Mouse (Mus musculus) lung, embryonic 14.5 days (tissue): ENCODE measurements around the gene Ccin. TPM values are rescaled to one million over a fixed set of nuclear protein-coding genes. Genes with fewer than 3 reads are reported as not detected.

Source experiments
- ATAC-seq: fragments of 200-750 bp; cut with Nextera tagmentation; 2 replicates; pipeline ENCODE4 v1.8.0; 2017; ENCODE audit warnings: mild to moderate bottlenecking, moderate TSS enrichment, moderate library complexity; ENCODE audit not compliant: insufficient read depth
- DNase-seq: peaks from one replicate; pipeline ENCODE4 v3.0.0-alpha.2; 2015
- H3K27ac ChIP-seq: fragments of 300-500 bp; sonication (generic); 2 replicates; pipeline ENCODE4 v1.5.1; 2014; ENCODE audit warnings: low read depth, mild to moderate bottlenecking, moderate library complexity
- H3K27me3 ChIP-seq: fragments of 300-500 bp; sonication (generic); 2 replicates; pipeline ENCODE4 v1.6.1; 2014; ENCODE audit warnings: low read length, control low read depth; ENCODE audit not compliant: insufficient read depth
- H3K36me3 ChIP-seq: fragments of 300-500 bp; sonication (generic); 2 replicates; pipeline ENCODE4 v1.6.1; 2014; ENCODE audit warnings: control low read depth; ENCODE audit not compliant: insufficient read depth
- H3K4me1 ChIP-seq: fragments of 300-500 bp; sonication (generic); 2 replicates; pipeline ENCODE4 v1.6.1; 2014; ENCODE audit warnings: antibody characterized with exemption, control low read depth; ENCODE audit not compliant: insufficient read depth
- H3K4me2 ChIP-seq: fragments of 300-500 bp; sonication (generic); 2 replicates; pipeline ENCODE4 v1.6.1; 2014; ENCODE audit warnings: mild to moderate bottlenecking
- H3K4me3 ChIP-seq: fragments of 300-500 bp; sonication (generic); 2 replicates; pipeline ENCODE4 v1.5.1; 2014; ENCODE audit warnings: low read depth, low read length
- H3K9ac ChIP-seq: fragments of 300-500 bp; sonication (generic); 2 replicates; pipeline ENCODE4 v1.6.1; 2014
- H3K9me3 ChIP-seq: fragments of 300-500 bp; sonication (generic); 2 replicates; pipeline ENCODE4 v1.6.1; 2016; ENCODE audit warnings: low read depth, low read length, control low read depth
- CTCF ChIP-seq: IDR thresholded peaks from 2 replicates; pipeline ENCODE4 v1.5.1; 2016; ENCODE audit warnings: antibody characterized with exemption, low read depth
- WGBS: fragments of 180-500 bp; shearing (Covaris S2); extraction: QIAGEN DNeasy Blood & Tissue Kit; methylation state at CpG from one replicate; pipeline ENCODE4 v1.1.7; 2014; 5-methylcytosine and 5-hydroxymethylcytosine counted together
- polyA plus RNA-seq: library from polyadenylated mRNA; unstranded; fragments of >200 nt; fragmentation: Nextera tagmentation; extraction: Ambion mirVana; gene quantifications from 2 replicates; pipeline ENCODE4 v1.2.1, GENCODE M21; 2014

Gene Ccin
- polyA plus RNA-seq, 1 experiment from 2014 or later = not detected

DNA sequence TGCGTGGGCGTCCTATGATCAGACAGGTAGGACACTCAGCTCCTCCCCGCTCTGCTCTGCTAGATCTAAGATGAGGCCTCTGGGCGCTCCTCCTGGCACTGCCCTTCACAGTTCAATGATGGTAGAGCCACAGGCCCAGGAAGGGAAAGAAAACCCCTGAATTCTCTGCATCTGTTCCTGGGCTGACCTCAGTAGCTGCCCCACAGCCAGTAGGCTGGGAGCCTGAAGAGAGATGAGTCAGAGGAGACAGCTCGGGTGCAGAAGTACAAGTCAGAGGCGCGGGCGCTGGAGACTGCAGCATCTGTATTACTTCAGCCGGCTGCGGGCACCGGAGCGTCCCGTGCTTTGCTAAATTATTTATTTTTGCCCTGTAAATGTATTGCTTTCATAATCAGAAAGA, 14.6 kb upstream of the Ccin start:
- no peaks in the 10 kb centered on the region for H3K9me3 ChIP-seq
- DNase-seq = peak; percentile 49
- no peaks in the 10 kb centered on the region for H3K27me3 ChIP-seq
- peak overlapping the region; percentile 10; the same call in 1 of the 2 replicates for H3K27ac ChIP-seq
- peaks cover 25% of the 10 kb centered on the region; the same call in 1 of the 2 replicates for H3K4me1 ChIP-seq
- peak overlapping the region; percentile 4; the same call in 1 of the 2 replicates for H3K4me2 ChIP-seq
- 35% methylated on average over 13 of the region's 13 CpGs for WGBS
- TF ChIP-seq CTCF = no peak
- H3K4me3 ChIP-seq = no peak overlapping the region
- no peak for ATAC-seq
- 0 out of 2 replicates have a peak overlapping the region, but pooled peaks have one; percentile 18 for H3K9ac ChIP-seq
- H3K36me3 ChIP-seq = peaks cover 5% of the 10 kb centered on the region; the same call in 1 of the 2 replicates

DNA sequence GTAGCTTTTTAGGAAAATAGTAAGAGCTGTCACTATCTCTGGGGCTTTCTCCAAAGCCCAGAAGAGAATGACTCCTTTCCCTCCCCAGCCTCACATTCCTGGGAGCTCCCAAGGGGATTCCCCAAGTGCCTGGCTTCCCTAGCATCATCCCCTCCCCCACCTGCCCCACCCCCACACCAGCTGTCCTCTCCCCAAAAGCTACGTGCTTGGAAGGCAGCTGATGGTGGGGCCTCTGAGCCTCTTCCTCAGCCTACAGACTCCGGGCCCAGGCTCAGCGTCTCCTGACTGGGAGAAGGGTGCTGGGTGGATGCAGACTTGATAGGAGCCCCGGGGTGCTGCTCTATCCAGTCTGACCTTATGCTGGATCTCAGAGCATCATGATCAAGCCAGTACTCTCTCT, 13.9 kb upstream of the Ccin start:
- Histone ChIP-seq H3K4me1 (peaks cover 24% of the 10 kb centered on the region; the same call in 1 of the 2 replicates), H3K36me3 (peaks cover 5% of the 10 kb centered on the region; the same call in 1 of the 2 replicates), H3K9ac (no peak overlapping the region), H3K4me3 (no peak overlapping the region), H3K4me2 (no peak overlapping the region), H3K27me3 (no peaks in the 10 kb centered on the region), H3K9me3 (no peaks in the 10 kb centered on the region), H3K27ac (peak overlapping the region; percentile 0; the same call in 1 of the 2 replicates)
- TF ChIP-seq CTCF = no peak
- DNase-seq = peak; percentile 44
- WGBS = 14% methylated on average over 4 of the region's 4 CpGs
- no peak for ATAC-seq

DNA sequence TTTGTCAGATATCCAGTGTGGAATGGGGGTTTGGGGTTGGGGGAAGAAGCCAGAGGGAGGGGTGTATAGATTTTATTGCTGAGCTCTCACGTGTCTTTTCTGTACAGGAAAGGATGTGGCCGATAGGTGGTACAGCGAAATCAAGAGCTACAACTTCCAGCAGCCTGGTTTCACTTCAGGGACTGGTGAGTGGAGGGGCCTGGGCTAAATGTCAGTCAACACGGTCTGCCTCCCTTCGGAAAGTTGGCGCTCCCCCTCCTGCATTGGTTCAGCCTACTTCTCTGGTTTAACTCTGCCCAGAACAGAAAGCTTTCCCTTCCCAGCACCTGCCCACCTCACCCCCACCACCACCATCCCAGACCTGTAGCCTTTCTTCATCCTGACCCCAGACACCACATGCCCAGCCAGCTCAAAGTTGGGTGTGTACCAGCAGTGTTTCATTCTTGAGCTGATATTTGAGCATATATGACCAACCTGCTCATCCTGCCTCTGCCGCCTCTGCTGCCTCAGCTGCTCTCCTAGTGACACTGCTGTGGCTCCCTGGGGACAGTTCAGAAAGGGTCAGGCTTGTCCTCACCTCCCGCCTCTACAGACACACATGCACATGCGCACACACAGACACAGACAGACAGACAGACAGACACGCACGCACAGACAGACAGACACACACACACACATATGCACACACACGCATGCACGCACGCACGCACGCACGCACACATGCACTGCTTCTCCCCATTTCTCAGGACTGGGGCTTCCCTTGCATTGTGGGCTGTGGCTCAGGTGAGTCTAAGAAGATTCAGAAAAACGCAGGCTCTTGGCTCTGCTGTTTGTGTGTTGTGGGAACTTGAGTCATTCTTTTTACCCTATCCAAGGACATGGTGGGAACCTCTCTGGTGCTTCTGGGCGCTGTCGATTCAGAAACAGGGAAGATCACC, 12.6 kb upstream of the Ccin start:
- Histone ChIP-seq H3K9me3 (no peaks in the 10 kb centered on the region), H3K4me3 (no peak overlapping the region), H3K4me2 (no peak overlapping the region), H3K27ac (no peak overlapping the region), H3K9ac (no peak overlapping the region), H3K27me3 (no peaks in the 10 kb centered on the region), H3K4me1 (peaks cover 15% of the 10 kb centered on the region; the same call in 1 of the 2 replicates), H3K36me3 (peaks cover 7% of the 10 kb centered on the region; the same call in 1 of the 2 replicates)
- 86% methylated on average over 20 of the region's 20 CpGs for WGBS
- DNase-seq (no peak), ATAC-seq (no peak)
- no peak for TF ChIP-seq CTCF

DNA sequence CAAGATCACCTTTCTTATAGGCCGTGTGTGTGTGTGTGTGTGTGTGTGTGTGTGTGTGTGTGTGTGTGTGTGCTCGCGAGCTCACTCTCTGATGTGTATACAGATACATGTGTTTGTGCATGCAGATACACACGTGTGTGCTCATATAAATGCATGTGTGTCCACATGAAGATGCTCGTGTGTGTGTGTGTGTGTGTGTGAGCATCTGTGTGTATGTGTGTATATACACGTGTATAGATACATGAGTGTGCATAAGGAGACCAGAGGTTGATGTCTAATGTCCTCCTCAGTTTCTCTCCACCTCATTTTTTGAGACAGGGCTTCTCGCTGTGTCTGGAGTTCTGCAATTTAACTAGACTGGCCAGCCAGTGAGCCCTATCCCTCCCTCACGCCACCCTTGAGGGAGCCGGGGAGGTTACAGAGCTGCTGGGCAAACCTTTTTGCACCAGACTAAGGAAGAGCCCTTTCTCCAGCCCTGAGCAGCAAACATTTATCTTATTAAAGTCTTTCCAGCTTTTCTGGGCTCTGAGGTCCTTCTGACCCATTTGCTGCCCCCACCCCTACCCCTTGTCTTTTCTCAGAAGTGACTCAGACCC, 11.6 kb upstream of the Ccin start:
- ATAC-seq (peak; percentile 54), DNase-seq (no peak)
- 0 out of 2 replicates have a peak overlapping the region, but pooled peaks have one; percentile 0 for H3K9ac ChIP-seq
- peak overlapping the region; percentile 43; the same call in 1 of the 2 replicates for H3K4me2 ChIP-seq
- H3K4me1 ChIP-seq = peaks cover 12% of the 10 kb centered on the region; the same call in 1 of the 2 replicates
- TF ChIP-seq CTCF = no peak
- H3K27me3 ChIP-seq = no peaks in the 10 kb centered on the region
- H3K9me3 ChIP-seq = no peaks in the 10 kb centered on the region
- peak overlapping the region; percentile 88 for H3K27ac ChIP-seq
- 54% methylated on average over 9 of the region's 9 CpGs for WGBS
- no peak overlapping the region for H3K4me3 ChIP-seq
- peaks cover 7% of the 10 kb centered on the region; the same call in 1 of the 2 replicates for H3K36me3 ChIP-seq

DNA sequence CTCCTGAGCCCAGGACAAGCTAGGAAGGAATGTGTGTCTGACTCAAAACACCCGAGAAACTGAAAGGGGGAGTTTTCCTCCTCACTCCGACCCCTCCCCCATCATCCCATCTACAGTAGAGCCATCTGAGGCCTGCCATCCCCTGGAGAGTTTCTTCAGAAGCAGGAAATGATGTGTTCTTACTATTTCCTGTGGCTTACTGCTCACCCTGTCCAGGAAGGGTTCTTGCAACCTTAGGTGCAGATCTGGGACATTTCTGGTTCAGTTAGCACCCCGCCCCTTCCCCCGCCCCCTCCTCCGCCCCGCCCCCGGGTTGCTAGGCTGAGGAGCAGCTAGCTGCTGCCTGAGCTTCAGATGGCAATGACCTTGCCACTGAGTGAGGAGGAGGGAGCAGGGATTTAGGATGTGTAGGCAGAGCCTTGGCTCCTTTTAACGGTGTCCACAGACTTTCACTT, 11.1 kb upstream of the Ccin start:
- no peak for TF ChIP-seq CTCF
- Histone ChIP-seq H3K27ac (peak overlapping the region; percentile 88), H3K36me3 (peaks cover 7% of the 10 kb centered on the region; the same call in 1 of the 2 replicates), H3K4me1 (peaks cover 12% of the 10 kb centered on the region; the same call in 1 of the 2 replicates), H3K9me3 (no peaks in the 10 kb centered on the region), H3K9ac (0 out of 2 replicates have a peak overlapping the region, but pooled peaks have one; percentile 0), H3K27me3 (no peaks in the 10 kb centered on the region), H3K4me3 (no peak overlapping the region), H3K4me2 (peak overlapping the region; percentile 43; the same call in 1 of the 2 replicates)
- 3% methylated on average over 8 of the region's 8 CpGs for WGBS
- DNase-seq (peak; percentile 80), ATAC-seq (peak; percentile 77)

DNA sequence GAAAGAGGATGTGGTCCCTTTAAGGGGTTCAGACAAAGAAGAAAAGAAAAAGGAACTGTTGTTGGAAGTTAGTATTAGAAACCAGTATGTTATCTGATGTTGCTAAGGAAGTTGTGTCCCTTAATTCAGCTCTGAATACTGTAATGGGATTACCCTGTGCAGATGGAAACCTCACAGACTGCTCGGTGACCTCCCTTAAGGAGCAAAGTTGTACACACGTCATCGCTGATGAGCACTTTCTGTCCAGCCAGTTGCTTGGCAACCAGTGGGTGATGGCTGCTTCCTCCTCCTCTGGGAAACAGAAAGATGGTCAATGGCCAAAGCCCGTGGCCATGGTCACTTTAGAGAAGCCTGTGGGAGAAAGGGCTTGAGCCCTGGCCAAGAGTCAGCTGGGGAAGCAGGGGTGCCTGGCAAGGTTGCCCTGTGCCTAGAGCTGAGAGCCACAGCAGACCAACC, 9.7 kb upstream of the Ccin start:
- H3K36me3 ChIP-seq = peaks cover 7% of the 10 kb centered on the region; the same call in 1 of the 2 replicates
- H3K4me1 ChIP-seq = peaks cover 13% of the 10 kb centered on the region; the same call in 1 of the 2 replicates
- no peak for ATAC-seq
- TF ChIP-seq CTCF = no peak
- H3K4me2 ChIP-seq = no peak overlapping the region
- no peak overlapping the region for H3K4me3 ChIP-seq
- no peak overlapping the region for H3K27ac ChIP-seq
- H3K27me3 ChIP-seq = no peaks in the 10 kb centered on the region
- WGBS = 44% methylated on average over 4 of the region's 4 CpGs
- H3K9ac ChIP-seq = no peak overlapping the region
- no peaks in the 10 kb centered on the region for H3K9me3 ChIP-seq
- DNase-seq = no peak
